Mouse (Mus musculus): ENCODE results near the gene Rpgrip1l. TPM values are rescaled to one million over a fixed set of nuclear protein-coding genes. Genes with fewer than 3 reads are reported as not detected.
A peak's percentile ranks its signal among the peaks of the same experiment; 100 is the strongest.

Rpgrip1l gene
- 6.2 and 9.3 TPM in 2 replicates for polyA plus RNA-seq (2015; fragmentation: Nextera tagmentation; extraction: Ambion mirVana)

DNA sequence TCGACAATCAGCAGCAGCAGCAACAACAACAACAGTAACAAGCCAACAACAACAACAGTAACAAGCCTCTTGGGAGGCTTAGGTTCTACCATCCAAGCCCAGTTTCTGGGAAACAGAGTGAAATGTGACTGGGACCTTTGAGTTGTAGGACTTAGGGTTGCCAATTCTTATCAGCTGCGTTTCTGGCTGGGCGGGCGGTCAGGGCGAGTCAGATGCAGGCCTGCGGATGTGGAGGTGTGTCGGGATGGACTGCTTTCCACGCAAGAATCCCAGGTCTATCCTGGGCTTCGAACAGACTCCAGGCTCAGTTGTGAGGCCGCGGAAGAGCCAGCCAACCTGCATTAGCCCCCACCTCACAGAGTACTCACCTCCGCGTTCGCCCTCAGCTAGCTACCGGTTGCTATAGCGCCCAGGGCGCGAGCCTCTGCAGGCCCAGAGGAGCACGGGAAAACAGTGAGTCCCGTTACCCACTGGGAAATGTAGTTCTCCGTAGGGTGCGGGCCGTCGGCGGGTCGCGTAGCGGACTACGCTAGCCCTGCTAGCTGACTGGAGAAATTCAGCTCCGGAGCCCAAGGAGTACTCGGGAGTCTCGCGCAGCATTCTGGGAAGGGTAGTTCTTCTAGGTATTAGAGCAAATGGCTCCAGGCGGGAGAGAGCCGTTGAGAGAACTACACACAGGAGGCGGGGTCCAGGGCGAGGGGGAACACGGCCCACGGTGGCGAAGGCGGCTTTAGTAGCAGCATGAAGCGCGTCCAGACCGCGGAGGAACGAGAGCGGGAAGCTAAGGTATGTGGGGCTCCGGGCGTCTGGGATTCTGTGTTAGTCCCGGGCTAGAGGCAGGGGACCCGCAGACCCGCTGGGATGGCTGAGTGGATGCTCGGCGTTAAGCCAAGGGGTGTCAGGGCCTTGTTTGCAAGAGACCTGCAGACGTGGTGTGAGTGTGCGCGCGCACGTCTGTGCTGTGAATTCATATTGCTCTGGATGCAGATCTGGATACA is at the start of gene Rpgrip1l, which contains the start of gene Fto:
TSS of gene Rpgrip1l (minus strand) at position 428 of the 998 bp plus-strand sequence.
TSS of gene Fto (plus strand) at position 691 of the 998 bp plus-strand sequence.
- peak within 1 kb of the TSS; percentile 78 for H3K27ac ChIP-seq
- peak within 1 kb of the TSS; percentile 67 for H3K4me2 ChIP-seq (replicated peaks)
- under 1% methylated on average over 59 of the region's 59 CpGs for WGBS
- no peaks in the 10 kb centered on the region for H3K36me3 ChIP-seq
- H3K27me3 ChIP-seq (replicated peaks), result no peaks in the 10 kb centered on the region
- H3K9me3 ChIP-seq, result no peaks in the 10 kb centered on the region
- H3K9ac ChIP-seq, result peak within 1 kb of the TSS; percentile 92
- H3K4me3 ChIP-seq (replicated peaks), result peak within 1 kb of the TSS; percentile 84
- ATAC-seq, result peak; percentile 100
- H3K4me1 ChIP-seq (replicated peaks), result peaks cover 20% of the 10 kb centered on the region

DNA sequence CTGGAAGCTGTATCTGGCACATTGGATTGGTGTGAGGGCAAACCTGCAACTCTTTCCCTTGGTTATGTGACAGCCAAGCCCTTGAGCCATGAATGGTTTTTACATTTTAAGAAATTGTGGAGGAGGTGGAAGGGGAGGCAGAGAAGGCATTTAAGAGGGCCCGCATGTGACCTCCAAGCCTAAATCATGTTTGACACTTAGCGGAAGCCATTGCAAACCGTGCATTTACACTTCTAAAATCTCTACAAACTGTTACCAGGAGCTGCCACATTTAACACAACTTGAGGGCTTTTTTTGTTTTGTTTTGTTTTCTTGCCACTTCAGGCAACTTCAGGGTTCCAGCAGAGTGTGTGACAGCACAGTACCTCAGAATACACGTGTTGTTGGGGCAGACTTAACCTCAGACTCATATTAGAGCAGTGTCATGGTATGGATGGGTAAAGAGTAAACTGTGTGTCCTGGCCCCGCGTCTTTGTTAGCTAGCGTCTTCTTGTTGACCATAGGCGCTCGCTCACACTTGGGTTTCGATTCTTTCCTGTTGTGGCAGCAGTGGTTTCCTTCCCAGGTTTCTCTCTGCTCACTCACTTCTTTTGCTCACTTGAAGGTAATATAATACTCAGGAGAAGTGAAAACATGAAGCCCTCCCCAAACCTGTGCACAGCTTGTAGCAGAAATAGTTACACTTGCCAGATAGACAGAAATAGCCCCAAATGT is 47.7 kb upstream of the Rpgrip1l start:
- ATAC-seq, result no peak
- 82% methylated on average over 10 of the region's 10 CpGs for WGBS
- Histone ChIP-seq H3K9me3 (no peaks in the 10 kb centered on the region), H3K27ac (no peak overlapping the region), H3K4me2 (replicated peaks) (no peak overlapping the region), H3K4me3 (replicated peaks) (no peak overlapping the region), H3K27me3 (replicated peaks) (no peaks in the 10 kb centered on the region), H3K4me1 (replicated peaks) (no peaks in the 10 kb centered on the region), H3K36me3 (no peaks in the 10 kb centered on the region), H3K9ac (no peak overlapping the region)

DNA sequence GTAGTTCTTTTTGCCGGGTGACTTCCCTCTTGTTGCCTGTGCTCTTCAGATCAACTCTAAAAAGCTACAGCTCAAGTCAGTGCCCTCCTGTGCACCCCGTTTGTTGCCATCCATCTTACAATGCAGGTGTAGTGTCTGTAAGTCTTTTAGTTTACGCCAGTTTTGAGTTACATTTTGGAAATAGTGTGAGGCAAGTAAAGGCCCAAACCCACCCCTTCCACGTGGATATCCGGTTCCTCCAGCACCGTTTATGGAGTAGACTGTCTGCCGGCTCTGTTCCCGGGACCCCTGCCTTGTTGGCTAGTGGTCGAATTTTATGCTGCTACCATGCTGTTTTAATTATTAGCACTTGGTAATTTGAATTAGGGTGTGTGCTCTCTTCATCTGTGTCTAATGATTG is 46.4 kb upstream of the Rpgrip1l start:
- Histone ChIP-seq H3K36me3 (no peaks in the 10 kb centered on the region), H3K4me2 (replicated peaks) (no peak overlapping the region), H3K27ac (no peak overlapping the region), H3K4me3 (replicated peaks) (no peak overlapping the region), H3K9ac (no peak overlapping the region), H3K27me3 (replicated peaks) (no peaks in the 10 kb centered on the region), H3K4me1 (replicated peaks) (no peaks in the 10 kb centered on the region), H3K9me3 (no peaks in the 10 kb centered on the region)
- no peak for ATAC-seq
- WGBS, result 89% methylated on average over 9 of the region's 9 CpGs

DNA sequence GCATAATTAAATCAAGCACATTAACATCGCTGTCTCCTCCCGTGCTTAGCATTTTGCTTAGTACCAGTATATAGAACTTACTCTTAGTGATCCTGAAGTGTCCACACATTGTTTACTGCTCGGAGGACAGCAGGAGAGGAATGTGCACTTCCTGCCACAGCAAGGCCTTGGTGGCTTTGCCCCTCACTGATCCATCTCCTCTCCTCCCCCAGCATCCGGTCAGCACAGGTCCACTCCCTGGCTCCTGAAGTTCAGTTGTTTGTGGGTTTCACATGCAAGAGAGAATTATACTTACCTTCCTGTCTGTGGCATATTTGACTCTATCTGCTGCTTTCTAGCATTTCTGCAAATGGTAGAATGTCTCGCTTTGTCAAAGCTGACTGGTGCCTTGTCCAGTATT is 45.0 kb upstream of the Rpgrip1l start:
- no peak overlapping the region for H3K4me3 ChIP-seq (replicated peaks)
- no peak overlapping the region for H3K9ac ChIP-seq
- no peaks in the 10 kb centered on the region for H3K9me3 ChIP-seq
- ATAC-seq, result no peak
- H3K4me1 ChIP-seq (replicated peaks), result no peaks in the 10 kb centered on the region
- no peak overlapping the region for H3K4me2 ChIP-seq (replicated peaks)
- no peak overlapping the region for H3K27ac ChIP-seq
- no peaks in the 10 kb centered on the region for H3K36me3 ChIP-seq
- WGBS, result 65% methylated on average over 5 of the region's 5 CpGs
- no peaks in the 10 kb centered on the region for H3K27me3 ChIP-seq (replicated peaks)

DNA sequence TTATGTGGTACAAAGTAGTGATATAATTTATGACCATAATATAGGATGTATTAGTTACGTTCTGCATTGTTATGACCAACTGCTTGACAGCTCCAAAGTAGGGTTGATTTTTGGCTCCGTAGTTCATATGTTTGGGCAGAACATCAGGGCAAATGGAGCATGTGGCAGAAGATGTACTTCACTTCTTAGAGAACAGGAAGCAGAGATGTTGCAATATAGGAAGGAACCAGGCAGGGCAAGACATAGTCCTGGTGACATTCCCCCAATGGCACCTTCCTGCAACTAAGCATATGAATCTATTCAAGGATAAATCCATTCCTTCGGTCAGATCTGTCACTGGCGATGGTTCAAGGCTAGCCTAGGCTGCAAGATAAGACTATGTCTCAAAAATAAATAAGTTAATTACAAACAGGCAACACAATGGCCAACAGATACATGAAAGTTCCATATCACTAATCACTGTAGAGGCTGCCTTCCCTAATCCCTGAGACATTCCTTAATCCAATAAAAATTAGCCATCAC is 44.5 kb upstream of the Rpgrip1l start:
- WGBS, result 85% methylated on average over 4 of the region's 4 CpGs
- Histone ChIP-seq H3K27me3 (replicated peaks) (no peaks in the 10 kb centered on the region), H3K4me2 (replicated peaks) (no peak overlapping the region), H3K9ac (no peak overlapping the region), H3K9me3 (no peaks in the 10 kb centered on the region), H3K4me1 (replicated peaks) (no peaks in the 10 kb centered on the region), H3K27ac (no peak overlapping the region), H3K36me3 (no peaks in the 10 kb centered on the region), H3K4me3 (replicated peaks) (no peak overlapping the region)
- no peak for ATAC-seq

DNA sequence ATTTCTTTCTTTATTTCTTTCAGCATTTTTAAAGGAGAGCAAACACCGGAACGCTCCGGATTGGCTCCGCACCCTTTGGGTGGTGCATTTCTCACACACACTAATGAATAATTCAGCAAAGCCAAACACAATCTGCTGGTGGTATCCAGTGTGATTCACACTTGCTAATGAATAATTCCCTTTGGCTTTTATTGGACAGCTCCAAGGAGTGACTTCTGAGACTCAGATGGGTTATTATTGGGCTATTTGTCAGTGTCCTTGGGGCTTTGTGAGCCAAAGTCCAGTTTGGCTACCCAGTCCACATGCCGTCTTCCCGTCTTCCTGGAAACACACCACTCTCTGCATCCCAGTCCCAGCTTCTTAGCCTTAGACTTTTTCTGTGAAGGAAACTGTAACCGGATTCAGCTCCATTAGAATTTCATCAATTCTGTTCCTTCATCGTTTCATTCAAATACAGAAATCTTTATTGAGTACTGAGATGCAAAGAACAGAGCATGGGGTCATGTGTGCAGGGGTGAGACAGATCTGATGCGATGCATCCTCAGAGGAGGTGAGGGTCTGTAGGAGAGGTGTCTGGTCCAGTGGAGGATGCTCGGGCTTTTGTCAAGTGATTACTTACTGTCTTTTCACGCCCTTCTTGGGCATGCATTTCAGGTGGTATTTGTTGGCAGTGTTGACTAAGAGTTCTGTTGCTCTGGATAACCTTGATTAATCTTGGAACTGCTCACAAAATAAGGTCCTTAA is 43.1 kb upstream of the Rpgrip1l start:
- Histone ChIP-seq H3K4me1 (replicated peaks) (no peaks in the 10 kb centered on the region), H3K36me3 (no peaks in the 10 kb centered on the region), H3K4me2 (replicated peaks) (no peak overlapping the region), H3K9ac (no peak overlapping the region), H3K27ac (no peak overlapping the region), H3K9me3 (no peaks in the 10 kb centered on the region), H3K27me3 (replicated peaks) (no peaks in the 10 kb centered on the region), H3K4me3 (replicated peaks) (no peak overlapping the region)
- 84% methylated on average over 11 of the region's 11 CpGs for WGBS
- no peak for ATAC-seq

DNA sequence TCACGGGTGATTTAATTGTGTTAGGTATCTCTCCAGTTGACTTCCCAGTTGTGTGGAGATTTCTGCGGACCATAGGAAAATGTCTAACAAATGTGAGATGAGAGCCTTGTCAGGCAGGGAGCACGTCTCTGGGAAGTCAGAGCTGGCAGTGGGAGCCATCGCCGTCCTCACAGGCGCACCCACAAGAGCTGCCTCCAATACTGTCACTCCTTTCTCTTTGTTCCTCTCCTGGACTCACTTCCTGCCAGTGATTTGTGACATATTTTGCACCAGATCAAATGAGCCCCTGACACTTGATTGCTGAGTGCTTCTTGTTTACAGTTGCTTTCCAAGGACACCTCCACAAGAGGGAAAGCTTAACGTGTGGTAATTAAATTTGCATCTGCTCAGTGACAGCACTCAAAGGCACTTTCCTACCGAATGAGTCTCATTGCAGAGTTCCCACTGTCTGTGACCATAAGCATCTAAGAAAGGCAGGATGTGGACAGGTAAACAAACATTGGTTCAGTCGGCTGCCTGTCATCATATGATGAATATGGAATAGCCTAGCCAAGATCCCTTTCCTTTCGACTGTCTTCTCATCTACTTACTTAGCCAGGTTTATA is 42.3 kb upstream of the Rpgrip1l start:
- Histone ChIP-seq H3K4me1 (replicated peaks) (no peaks in the 10 kb centered on the region), H3K9me3 (no peaks in the 10 kb centered on the region), H3K36me3 (no peaks in the 10 kb centered on the region), H3K9ac (no peak overlapping the region), H3K4me2 (replicated peaks) (no peak overlapping the region), H3K27me3 (replicated peaks) (no peaks in the 10 kb centered on the region), H3K27ac (no peak overlapping the region), H3K4me3 (replicated peaks) (no peak overlapping the region)
- 48% methylated on average over 10 of the region's 10 CpGs for WGBS
- no peak for ATAC-seq

DNA sequence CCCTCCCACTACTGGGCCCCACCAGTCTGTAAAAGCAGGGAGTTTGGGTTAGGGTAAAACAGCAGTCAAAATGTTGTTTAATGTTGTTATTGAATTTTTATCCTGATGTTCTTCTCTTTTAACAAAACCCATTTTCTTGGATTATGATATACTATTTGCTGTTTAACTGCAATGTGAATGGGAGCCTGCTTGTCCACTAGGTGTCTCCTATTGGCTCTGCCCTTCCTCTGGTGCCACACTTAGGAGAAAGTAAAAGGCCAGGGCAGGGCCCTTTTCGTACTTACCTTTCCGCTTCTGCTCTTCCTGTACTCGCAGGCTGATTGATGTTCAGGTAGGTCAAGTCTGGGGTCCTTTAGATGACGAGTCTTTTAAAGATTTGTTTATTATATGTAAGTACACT is 40.8 kb upstream of the Rpgrip1l start:
- whole genome bisulfite sequencing, result 87% methylated on average over 4 of the region's 4 CpGs
- Histone ChIP-seq H3K27ac (no peak overlapping the region), H3K27me3 (replicated peaks) (no peaks in the 10 kb centered on the region), H3K36me3 (no peaks in the 10 kb centered on the region), H3K9ac (no peak overlapping the region), H3K4me2 (replicated peaks) (no peak overlapping the region), H3K4me3 (replicated peaks) (no peak overlapping the region), H3K9me3 (no peaks in the 10 kb centered on the region), H3K4me1 (replicated peaks) (no peaks in the 10 kb centered on the region)
- no peak for ATAC-seq

DNA sequence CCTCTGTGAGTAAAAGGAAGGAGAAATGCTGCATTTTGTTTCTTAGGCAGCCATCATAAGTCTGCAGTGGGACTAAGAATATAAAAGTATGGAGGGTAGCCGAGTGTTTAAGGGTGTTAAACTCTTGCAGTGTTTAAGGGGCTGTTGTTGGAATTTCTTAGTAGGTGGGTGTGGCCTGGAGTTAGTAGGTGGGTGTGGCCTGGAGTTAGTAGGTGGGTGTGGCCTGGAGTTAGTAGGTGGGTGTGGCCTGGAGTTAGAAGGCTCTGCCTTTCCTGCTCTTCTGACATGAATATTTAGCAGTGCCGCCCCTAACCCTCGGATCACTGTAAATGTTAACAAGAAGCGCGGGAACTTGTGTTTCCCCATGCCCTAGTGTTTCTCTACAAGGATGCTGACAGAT is 40.0 kb upstream of the Rpgrip1l start:
- 88% methylated on average over 5 of the region's 5 CpGs for WGBS
- H3K4me1 ChIP-seq (replicated peaks), result no peaks in the 10 kb centered on the region
- no peaks in the 10 kb centered on the region for H3K9me3 ChIP-seq
- H3K9ac ChIP-seq, result no peak overlapping the region
- no peak overlapping the region for H3K27ac ChIP-seq
- H3K4me3 ChIP-seq (replicated peaks), result no peak overlapping the region
- peak; percentile 45; the same call in 1 of the 2 replicates for ATAC-seq
- H3K4me2 ChIP-seq (replicated peaks), result no peak overlapping the region
- no peaks in the 10 kb centered on the region for H3K27me3 ChIP-seq (replicated peaks)
- no peaks in the 10 kb centered on the region for H3K36me3 ChIP-seq

DNA sequence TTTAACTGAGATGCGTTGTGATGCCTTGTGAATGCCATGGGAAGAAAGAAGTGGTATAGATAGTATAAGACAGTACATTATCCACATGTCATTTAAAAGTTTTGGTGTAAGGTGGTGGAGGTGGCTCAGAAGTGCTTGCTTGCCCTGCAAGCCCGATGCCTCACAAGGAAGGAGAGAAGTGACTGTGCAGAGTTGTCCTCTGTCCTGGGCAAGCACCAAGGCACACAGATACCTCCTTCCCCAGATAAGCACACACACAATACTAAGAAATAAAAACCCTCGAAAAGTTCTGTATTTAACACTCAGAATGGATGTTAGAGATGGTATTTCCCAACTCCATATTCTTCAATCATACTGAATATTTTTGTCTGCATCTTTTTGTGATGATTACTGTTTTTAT is 39.5 kb upstream of the Rpgrip1l start:
- no peak overlapping the region for H3K4me3 ChIP-seq (replicated peaks)
- no peak overlapping the region for H3K9ac ChIP-seq
- H3K27me3 ChIP-seq (replicated peaks), result no peaks in the 10 kb centered on the region
- H3K9me3 ChIP-seq, result no peaks in the 10 kb centered on the region
- no peaks in the 10 kb centered on the region for H3K36me3 ChIP-seq
- ATAC-seq, result no peak
- no peak overlapping the region for H3K4me2 ChIP-seq (replicated peaks)
- H3K27ac ChIP-seq, result no peak overlapping the region
- H3K4me1 ChIP-seq (replicated peaks), result no peaks in the 10 kb centered on the region
- WGBS, result 86% methylated on average over 3 of the region's 3 CpGs

DNA sequence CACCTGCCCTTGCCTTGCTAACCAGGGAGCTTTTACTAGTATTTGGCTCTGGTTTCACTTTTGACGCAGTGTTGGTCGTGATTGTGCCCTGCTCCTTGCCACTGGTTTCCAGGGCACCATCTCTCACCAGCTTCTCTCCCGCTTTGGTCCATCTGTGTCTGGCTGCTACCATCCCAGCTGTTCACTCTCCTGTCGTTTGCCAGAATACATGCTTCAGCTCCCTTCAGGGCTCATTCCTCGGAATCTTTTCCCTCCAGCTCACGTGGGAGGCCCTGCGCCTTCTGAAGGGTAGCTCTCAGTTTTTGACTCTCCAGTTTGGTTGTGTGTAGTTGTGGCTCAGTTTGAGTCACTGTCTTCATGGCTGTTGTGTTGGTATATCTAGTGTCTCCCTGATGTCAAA is 37.6 kb upstream of the Rpgrip1l start:
- Histone ChIP-seq H3K4me3 (replicated peaks) (no peak overlapping the region), H3K4me2 (replicated peaks) (no peak overlapping the region), H3K27ac (no peak overlapping the region), H3K9ac (no peak overlapping the region), H3K27me3 (replicated peaks) (no peaks in the 10 kb centered on the region), H3K9me3 (no peaks in the 10 kb centered on the region), H3K4me1 (replicated peaks) (no peaks in the 10 kb centered on the region), H3K36me3 (no peaks in the 10 kb centered on the region)
- WGBS, result 60% methylated on average over 7 of the region's 7 CpGs
- ATAC-seq, result no peak
